Mouse (Mus musculus) natural killer cell, adult 2 months (primary cell): ENCODE results near the gene Zfyve21.
A peak's percentile ranks its signal among the peaks of the same experiment; 100 is the strongest.

Source experiments
- DNase-seq, 2 experiments: peaks; one replicate each; pipeline ENCODE4 v3.0.0; 2022; ENCODE audit warnings: low spot score in 2 of 2

Gene Zfyve21

DNA sequence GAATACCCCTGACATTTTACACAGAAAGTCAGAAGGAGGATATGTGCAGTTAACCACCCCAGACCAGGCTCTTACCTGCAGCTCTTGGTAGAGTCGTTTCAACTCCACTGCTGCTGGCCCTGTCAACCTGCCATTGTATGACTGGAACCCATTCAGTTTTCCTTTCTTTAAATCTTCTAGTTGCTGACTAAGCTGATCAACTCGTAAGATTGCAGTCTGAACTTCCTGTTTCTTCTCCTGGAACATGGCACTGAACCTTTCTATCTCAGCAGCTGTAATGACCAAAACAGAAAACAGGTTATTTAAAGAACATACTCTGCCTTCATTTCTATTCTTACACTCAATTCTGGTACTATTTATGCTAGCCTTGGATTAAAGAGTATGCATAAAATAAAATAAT is 29.5 kb downstream of the Zfyve21 start:
- DNase-seq: no peak

DNA sequence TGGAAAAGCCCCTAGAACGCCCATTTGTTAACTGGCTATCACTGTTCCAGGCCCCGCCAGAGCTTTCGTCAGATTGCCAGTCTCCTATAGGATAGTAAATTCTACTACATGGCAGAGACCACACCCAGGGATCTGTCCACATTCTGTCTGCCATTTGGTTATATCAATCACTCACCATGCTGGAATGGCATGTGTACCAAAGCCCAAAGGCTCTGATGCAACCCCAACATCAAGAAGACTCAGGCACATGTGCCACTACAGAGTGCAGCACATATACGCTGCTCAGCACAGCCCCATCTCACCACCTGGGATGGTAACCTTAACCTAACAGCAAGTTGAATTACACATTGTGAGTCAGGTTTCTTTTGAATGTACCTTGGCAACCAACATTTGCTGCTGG is 32.0 kb downstream of the Zfyve21 start:
- DNase-seq: no peak

DNA sequence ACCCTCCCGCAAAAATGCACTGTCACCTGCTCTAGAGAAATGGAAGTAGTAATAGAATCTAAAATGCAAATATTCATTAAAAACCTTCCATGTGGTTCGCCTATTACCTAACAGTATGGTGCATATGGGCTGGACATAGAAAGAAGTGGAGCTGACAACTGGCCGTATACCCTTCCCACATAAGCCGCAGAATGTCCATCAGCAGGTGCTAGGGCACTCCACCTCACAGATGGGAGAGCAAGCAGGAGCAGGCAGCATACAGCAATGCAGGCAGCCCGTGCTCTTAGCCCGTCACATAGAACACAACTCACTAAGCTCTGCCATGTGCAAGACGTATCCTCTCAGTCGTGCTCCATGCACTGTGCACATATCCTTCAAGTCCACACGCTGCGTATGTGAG is 32.8 kb downstream of the Zfyve21 start:
- DNase-seq: no peak

GRCm38 (mm10) chr12:111848300-111848798 is 34.4 kb downstream of the Zfyve21 start:
- no peak for DNase-seq

- DNase-seq: no peak
Observed at GRCm38 (mm10) chr12:111851235-111851634, 37.3 kb downstream of the Zfyve21 start.

DNA sequence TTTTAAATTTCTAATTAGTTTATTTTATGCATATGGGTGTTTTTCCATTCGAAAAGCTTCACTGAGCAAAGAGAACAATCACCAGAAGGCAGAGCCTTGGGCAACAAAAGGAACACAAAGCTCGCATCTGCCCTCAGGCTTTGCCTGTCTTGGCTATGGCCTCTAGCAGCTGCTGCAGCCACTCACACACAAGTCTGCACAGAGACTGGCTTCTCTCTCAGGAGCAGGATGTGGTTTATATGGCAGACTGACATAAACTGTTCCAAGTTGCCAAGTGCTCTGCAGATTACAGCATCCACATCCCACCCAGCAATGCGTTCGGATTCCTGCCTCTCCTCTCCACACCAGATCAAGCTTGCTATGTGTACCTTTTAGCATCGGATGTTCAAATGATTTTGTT is 37.8 kb downstream of the Zfyve21 start:
- no peak for DNase-seq

GRCm38 (mm10) chr12:111853011-111853436 is 39.1 kb downstream of the Zfyve21 start:
- DNase-seq: no peak

GRCm38 (mm10) chr12:111853546-111853945 is 39.6 kb downstream of the Zfyve21 start:
- DNase-seq: no peak

- DNase-seq: no peak
Observed at GRCm38 (mm10) chr12:111855448-111855847, 41.5 kb downstream of the Zfyve21 start.

GRCm38 (mm10) chr12:111864206-111864824 is 50.3 kb downstream of the Zfyve21 start:
- no peak for DNase-seq

DNA sequence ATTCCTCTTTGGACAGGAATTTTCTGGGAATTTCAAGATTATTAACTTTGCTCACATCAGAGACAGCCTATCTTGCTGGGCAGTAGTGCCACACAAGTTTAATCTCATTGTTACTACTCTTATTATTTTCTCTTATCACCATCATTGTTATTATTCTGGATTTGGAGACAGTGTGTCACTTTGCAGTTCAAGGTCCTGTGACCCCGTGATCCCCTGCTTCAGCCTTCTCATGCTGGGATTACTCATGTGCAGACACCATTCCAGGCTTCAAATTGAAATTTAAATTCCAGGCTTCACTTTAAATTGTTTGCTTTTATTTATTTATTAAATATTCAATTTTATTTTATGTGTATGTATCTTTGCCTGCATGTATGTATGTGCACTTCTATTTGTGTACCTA is 55.8 kb downstream of the Zfyve21 start:
- no peak for DNase-seq

DNA sequence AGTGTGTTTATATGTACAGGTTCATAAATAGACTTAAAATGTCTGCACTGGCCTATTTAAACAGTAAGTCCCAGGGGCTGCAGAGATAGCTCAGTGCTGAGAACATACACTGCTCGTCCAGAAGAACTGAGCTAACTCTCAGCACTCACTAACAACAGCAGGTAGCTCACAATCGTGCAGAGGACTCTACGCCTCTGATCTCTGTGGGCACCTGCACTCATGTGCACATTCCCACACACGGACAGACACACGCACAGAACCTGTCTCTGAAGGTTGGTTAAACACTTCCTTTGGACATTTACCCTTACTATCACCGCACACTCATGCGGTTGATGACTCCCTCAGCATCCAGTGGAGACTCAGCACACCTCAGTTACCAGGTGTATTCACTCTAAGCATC is 56.8 kb downstream of the Zfyve21 start:
- no peak for DNase-seq

DNA sequence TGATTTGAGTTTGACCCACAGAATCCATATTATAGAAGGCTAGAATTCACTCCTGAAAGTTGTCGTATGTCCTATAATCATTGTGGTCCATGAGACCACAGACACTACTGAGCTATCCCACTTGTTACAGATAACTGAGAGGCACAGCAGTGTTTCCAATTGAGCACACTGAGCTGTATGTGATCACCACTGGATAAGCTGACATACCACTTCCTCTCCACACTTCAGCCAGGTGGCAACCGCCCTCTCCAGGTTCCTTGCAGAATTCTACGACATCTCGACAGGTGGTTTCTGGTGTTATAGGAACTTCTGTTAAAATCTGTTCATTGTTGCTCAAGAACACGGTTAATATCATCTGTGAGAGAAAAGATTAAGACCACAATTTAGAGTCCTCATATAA is 58.1 kb downstream of the Zfyve21 start:
- no peak for DNase-seq

GRCm38 (mm10) chr12:111874601-111875140 is 60.7 kb downstream of the Zfyve21 start:
- DNase-seq: no peak

DNA sequence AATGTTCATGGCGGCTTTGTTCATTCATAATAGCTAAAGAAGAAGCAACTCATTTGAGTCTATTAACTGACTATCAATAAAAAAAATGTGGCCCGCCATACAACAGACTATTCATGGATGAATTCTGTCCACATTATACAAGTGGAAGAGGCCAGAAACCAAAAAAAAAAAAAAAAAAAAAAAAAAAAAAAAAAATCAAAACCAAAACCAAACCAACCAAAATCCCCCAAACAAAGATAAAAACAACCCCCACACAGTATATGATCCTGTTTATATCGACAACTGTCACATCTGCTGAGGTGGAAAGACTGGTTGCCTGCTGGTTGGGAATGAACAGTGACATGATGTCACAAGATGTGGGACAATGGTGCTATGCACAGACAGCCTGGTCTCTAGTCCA is 61.5 kb downstream of the Zfyve21 start:
- no peak for DNase-seq

GRCm38 (mm10) chr12:111878213-111878612 is 64.2 kb downstream of the Zfyve21 start:
- peak; percentile 61 to 80 for DNase-seq
